Mouse (Mus musculus) frontal cortex, postnatal 25 days (tissue): Measurements from ENCODE around the gene Baz2a.
A peak's percentile ranks its signal among the peaks of the same experiment; 100 is the strongest.
"Not testable (repeated sequence)": the region's sequence is repeated elsewhere in the genome, so short reads cannot be mapped to it uniquely, and the experiment has no call there.

ENCODE experiments used
- DNase-seq, 2 experiments: peaks; one replicate each; pipeline ENCODE4 v3.0.0; 2022; ENCODE audit warnings: low spot score in 2 of 2

Baz2a gene

DNA sequence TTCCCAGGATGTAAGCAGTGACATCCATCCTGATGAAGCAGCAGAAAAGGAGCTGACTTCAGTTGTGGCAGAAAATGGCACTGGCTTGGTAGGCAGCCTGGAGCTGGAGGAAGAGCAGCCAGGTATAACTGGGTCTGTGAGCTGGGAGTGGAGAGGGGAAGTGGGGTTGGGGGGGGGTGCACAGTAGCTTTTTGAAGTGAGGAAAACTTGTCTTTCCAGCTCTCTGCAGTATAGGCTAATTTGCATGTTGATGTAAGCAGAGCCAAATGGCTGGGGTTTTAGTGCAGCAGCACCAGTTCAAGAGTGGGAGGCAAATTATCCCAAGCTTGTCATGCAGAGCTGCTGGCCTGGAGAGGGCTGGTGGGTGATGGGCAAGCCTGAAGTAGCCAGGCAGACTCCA lies 19.9 kb downstream of the Baz2a start:
- no peak for DNase-seq

- no peak for DNase-seq
Observed at GRCm38 (mm10) chr10:128123833-128124232, 32.5 kb downstream of the Baz2a start.

DNA sequence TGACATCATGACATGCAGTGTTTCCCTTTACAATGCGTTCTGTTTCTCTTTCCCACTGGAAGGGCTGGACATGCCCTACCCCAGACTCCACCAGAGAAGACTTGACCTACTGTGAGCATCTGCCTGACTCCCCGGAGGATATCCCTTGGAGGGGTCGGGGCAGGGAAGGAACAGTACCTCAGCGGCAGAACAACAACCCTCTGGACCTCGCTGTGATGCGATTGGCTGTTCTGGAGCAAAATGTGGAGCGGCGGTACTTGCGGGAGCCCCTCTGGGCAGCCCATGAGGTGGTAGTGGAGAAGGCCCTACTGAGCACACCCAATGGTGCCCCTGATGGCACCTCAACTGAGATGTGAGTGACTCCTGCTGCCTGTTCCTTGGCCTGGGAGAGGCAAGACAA lies 33.5 kb downstream of the Baz2a start:
- no peak for DNase-seq

GRCm38 (mm10) chr10:128125951-128126350 lies 34.6 kb downstream of the Baz2a start:
- no peak for DNase-seq

GRCm38 (mm10) chr10:128127497-128127896 lies 36.1 kb downstream of the Baz2a start:
- DNase-seq: no peak

GRCm38 (mm10) chr10:128128143-128128542 lies 36.8 kb downstream of the Baz2a start:
- no peak for DNase-seq

- no peak for DNase-seq
Observed at GRCm38 (mm10) chr10:128131297-128131696, 39.9 kb downstream of the Baz2a start.

DNA sequence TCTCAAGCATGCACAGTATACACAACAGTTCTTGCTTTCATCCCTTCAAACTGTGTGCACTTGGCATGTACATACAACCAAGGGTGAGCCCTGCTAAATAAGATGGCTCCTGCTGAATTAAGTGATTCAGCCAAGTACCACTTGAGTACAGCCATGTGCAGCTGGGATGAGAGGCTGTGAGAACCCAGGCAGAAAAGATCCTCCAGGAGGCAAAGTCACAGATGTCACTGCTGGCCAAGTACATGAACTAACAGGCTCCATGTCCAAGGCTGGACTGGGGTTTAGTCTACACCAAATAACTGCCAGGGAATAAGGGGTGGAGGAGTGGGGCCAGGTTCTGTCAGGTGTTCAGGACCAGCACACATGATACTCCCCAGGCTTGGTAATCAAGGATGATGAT lies 40.4 kb downstream of the Baz2a start:
- DNase-seq: no peak

DNA sequence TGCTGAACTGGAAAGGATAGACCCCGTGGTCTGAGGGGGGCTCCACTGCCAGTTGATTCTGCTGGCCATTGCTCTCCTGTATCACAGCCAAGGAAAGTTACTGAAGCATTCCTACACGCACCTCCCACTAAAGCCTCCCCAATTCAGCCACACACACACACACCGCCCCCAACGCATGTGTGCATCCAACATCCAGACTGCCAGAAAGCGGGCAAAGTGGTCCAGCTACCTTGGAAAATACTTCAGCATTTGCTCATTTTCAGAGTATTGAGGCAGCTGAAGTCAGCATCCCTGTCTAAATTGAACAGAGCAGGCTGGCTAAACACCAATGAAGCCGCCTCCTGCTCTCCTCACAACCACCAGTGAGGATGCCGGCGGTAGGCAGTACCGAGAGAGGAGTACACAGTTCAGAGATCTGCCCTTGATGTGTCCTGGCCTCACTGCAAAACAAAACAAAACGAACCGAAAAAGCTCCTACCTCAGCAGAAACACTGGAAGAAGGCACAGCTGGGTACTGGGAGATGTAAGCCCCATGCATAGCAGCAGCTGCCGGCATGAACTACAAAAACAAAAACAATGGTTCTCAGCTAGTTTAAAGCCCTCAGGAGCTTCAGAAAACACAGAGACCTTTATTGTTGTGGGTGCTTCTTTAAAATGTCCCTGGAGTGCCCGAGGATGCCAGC lies 42.4 kb downstream of the Baz2a start:
- peak in 1 of 2 experiments; percentile 34 for DNase-seq

DNA sequence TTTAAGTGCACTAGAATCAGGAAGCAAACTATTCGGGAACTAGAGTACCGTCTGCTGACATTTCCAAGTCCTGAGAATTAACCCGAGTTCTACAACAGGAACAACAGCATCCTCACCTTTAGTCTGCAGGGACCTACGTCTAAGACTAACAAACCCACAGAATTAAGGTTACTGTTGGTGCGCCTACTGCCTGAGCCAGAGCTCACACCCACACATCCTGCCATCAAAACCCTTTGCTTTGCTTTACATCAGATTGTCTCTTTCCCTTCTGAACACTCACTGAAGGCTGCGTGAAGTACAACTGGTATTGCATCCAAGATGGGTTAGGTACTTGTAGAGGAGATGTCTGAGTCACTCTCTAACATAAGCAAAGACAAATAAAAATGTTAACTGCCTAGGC lies 44.0 kb downstream of the Baz2a start:
- no peak for DNase-seq

- DNase-seq: no peak
Observed at GRCm38 (mm10) chr10:128140236-128140952, 49.0 kb downstream of the Baz2a start.

DNA sequence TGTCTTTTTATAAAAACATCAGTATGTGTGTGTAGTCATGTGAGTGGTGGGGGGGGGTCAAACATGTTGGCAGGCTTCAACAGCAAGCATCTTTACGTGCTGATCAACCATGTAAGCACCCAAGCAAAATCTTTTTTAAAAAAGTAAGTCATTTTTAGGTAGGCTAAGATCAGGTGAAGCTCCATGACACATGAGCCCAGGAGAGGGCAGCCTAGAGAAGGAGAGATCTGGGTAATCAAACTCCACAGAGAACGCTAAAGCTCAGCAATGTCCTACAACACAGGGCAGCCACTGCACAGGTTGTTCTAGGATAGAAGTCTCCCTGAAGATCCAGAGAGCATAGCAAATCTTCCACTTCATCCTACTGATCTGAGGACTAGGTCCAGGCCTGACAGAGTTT lies 50.8 kb downstream of the Baz2a start:
- no peak for DNase-seq

DNA sequence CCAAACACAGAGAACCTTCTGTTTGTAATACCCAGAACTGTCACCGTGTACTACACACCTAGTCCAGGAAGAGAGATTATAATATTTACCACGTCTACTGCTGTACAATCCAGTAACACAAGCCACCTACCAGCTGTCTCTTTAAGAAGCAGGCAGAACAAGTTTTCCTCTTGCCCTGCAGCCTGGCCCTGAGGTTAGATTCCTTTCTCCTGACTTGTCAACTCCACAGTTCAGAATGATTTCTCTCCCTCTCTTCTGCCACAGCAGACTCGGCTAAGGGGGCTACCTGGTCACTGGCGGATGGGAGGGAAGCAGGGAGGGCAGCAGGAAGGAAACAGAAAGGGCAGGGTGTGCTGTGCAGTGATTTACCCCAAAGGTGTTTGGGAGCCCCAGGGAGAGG lies 52.3 kb downstream of the Baz2a start:
- DNase-seq: no peak

DNA sequence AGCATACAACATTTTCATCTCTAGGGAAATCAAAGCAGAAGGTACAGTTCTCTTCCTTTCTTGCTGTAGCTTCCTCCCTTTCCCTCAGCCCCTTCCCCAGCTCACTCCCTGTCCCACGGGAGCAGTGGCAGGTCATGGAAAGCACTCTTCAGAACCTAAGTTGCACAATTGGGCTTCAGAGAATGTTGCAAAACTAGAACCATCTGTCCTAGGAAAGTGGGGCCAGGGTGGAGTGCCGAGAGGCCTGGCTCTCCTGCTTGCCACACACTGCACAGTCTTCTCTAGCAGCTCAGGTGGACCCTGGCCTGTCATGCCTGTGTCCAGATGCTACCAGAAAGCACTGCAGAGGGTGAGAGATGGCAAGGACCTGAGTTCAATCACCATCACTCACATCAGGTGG lies 53.6 kb downstream of the Baz2a start:
- DNase-seq: no peak

DNA sequence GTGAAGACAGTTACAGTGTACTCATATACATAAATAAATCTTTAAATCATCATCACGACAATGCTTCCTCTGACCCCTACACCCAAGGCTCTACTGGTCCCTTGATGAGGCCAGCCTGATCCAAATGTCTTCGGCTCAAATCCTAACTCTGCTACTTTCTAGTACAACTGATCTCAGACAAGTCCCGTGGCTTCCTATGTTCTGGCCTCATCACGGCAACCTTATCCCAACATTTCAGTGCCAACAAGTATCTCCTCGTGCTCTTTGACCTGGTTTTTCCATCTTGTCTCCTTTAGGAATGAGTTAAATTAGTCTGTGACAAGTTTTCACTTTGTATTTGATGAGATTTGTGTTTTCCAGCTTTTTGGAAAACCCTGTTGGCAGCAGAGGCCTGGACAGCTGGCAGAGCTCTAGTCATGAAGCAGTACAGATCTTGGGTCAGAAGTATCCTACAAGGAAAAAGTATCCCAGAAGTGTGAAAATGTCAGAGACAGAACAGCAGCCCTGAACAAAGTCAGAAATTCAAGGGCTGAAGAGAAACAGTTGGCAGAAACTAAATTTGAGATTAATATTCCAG lies 57.5 kb downstream of the Baz2a start:
- no peak for DNase-seq

DNA sequence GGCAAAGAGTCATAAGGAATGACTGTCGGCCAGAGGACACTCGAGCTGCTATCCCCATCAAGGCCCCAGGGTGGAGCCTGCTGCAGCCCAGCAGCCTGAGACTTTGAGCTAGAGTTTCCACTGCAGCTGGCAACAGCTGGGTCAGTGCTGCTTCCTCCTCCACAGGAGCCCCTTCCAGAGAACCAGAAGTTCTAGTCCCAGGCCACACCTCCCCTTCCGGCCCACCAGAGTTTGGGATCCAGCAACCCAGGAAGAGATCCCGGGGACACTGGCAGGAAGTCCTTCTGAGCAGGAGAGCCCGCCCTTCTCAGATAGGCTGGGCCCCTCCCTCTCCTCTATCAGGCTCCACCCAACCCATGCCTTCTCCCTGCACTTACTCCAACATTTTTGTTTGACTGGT lies 58.2 kb downstream of the Baz2a start:
- DNase-seq: no peak

DNA sequence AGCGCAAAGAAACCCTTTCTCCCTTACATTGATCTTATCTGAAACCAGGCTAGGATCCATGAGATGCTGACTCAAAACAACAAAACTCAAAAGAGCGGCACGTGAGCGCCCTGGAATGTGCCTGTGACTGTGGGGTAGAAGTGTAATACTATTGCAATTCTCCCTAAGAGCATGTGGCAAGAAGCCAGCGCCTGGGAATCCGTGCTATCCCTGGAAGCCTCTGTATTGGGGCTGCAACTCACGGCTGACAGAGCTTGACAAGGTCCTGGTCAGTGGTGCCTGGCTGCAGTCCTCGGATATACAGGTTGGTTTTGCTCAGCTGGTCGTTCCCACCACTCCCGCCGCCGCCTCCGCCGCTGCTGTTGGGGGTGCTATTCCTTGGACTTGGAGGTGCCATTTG lies 59.6 kb downstream of the Baz2a start:
- DNase-seq: no peak

- no peak for DNase-seq
Observed at GRCm38 (mm10) chr10:128153978-128154377, 62.6 kb downstream of the Baz2a start.

DNA sequence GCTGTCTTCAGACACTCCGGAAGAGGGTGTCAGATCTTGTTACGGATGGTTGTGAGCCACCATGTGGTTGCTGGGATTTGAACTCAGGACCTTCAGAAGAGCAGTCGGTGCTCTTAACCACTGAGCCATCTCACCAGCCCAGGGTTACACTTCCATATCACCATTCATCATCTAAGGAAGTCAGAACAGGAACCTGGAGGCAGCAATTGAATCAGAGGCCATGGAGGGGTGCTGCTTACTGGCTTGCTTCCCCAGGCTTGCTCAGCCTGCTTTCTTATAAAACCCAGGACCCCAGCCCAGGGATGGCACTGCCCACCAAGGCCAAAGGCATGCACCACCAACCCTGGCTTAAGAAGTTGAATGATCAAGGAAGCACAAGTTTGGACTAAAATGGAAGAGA lies 74.3 kb downstream of the Baz2a start:
- not testable (repeated sequence) for DNase-seq

DNA sequence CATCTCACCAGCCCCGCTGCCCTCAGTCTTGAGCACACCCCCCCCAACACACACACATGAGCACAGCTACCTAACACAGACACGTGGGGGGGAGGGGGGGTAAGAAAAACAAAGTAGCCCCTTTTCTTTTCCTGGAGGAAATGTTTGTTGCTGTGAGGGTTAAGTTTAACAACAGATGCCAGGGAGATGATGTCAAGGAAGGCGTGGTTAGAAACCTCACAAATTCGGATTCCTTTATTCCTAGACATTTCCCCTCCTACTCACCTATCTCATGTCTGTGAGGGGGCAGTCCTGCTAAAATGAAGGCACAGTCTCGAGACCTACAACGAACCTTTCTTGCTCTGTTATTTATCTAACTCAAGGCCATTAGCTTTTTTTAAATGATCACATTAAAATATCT lies 75.7 kb downstream of the Baz2a start:
- no peak for DNase-seq

DNA sequence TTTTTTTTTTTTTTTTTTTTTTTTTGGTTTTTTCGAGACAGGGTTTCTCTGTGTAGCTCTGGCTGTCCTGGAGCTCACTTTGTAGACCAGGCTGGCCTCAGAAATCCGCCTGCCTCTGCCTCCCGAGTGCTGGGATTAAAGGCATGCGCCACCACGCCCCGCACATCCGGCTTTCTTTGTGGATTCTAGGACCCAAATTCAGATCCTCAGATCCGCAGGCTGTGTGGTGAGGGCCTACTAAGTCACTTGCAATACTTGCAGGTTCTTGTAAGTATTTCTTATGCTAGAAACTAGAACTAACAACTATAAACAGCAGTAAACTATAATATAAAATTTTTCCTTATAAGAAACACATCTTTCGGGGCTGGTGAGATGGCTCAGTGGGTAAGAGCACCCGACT lies 80.0 kb downstream of the Baz2a start:
- not testable (repeated sequence) for DNase-seq

- DNase-seq: no peak
Observed at GRCm38 (mm10) chr10:128175302-128175701, 83.9 kb downstream of the Baz2a start.
